Mouse (Mus musculus): ENCODE measurements around the gene Pum1.

DNA sequence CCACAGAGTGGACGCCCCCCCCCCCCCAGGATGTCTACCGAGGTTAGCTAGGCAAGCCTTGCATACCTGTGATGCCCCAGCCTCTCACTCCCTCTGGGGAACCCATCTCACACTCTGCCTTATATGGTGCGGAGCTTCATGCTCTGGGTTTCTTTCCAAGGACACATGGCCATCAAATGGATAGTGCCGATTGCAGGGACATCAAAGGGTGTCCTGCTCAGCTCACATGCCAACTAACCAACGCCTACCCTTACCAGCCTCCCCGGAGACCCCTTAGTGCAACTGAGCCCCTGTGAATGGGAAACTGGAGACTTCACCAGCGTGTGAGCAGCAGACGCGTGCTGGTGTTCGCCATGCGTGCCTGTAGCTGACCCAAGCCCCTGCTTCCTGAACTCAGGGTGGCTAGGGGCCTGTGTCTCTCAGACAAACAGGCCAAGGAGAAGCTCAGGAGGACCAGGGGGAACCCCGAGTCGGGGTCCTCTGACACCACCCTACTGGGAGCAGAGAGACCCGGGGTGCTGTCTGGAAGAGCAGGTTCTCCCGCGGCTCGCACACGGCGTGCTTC lies 128.8 kb downstream of the Pum1 start:
- TF ChIP-seq CTCF (IDR thresholded peaks at IDR 0.05; ENCODE audit: insufficient read depth, low read depth, low read length) (no peak), POLR2A (IDR thresholded peaks at IDR 0.05; ENCODE audit: insufficient read depth, low read depth, low read length) (no peak)

Measured in olfactory bulb, adult 2 months (tissue).